Mouse (Mus musculus): Measurements from ENCODE around the gene Nup107. TPM values are rescaled to one million over a fixed set of nuclear protein-coding genes. Genes with fewer than 3 reads are reported as not detected.

Nup107 gene
- total and polyA plus RNA-seq, 3 experiments, result 80.2 to 91.6 TPM; not detected in 1

DNA sequence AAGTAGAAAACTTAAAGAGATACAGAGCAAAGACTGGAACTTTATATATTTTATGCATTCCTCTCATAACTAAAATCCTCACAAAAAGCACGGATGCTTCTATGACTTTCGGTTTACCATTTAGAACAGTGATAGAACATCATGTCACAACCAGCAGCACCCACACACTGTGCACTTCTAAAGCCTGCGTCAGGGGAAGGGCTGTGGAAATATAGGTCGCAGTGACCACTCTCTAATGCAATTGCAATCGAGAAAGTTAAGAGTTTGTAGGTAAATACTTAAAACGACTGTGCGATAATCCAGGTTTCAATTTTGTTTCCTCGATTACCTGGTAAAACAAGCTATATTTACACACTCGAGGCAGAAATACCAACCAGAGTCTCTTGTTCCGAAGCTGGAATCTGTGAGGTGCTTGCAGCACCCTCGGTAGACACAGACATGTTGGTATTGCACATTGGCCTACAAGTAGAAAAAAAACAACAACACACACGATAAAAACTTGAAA, 83.1 kb downstream of the Nup107 start:
- Histone ChIP-seq H3K9ac (ENCODE audit: control insufficient read depth, low read depth, low read length, poor library complexity, severe bottlenecking) (peak overlapping the region; percentile 99), H3K36me3 (ENCODE audit: control insufficient read depth in 1 of 2, insufficient read depth in 2 of 2, low read length in 2 of 2) (peaks cover 11 to 14% of the 10 kb centered on the region in 2 experiments), H3K79me2 (ENCODE audit: control insufficient read depth, insufficient read depth, low read length, poor library complexity) (peaks cover 39% of the 10 kb centered on the region), H3K9me3 (replicated peaks; ENCODE audit: insufficient read depth, low read length) (no peaks in the 10 kb centered on the region), H3K4me1 (ENCODE audit: control insufficient read depth in 1 of 2, insufficient read depth in 2 of 2, low read length in 2 of 2) (peaks cover 0 to 8% of the 10 kb centered on the region in 2 experiments; a peak in 2 of 4 replicates), H3K27ac (ENCODE audit: control insufficient read depth, low read depth, low read length) (peak overlapping the region; percentile 69), H3K27me3 (ENCODE audit: control insufficient read depth in 1 of 2, insufficient read depth in 2 of 2, low read length in 2 of 2) (no peaks in the 10 kb centered on the region), H3K4me3 (ENCODE audit: control insufficient read depth in 1 of 2, insufficient read depth in 1 of 2, low read depth in 2 of 2, low read length in 2 of 2) (peak overlapping the region; percentile 85 to 94)
- DNase-seq (ENCODE audit: low read depth, low spot score), result peak; percentile 62
- TF ChIP-seq NELFE (IDR thresholded peaks at IDR 0.05; ENCODE audit: low read depth, low read length), result no peak
- no peak for TF ChIP-seq MAFK (IDR thresholded peaks at IDR 0.05; ENCODE audit: borderline replicate concordance, low read depth, low read length)
- no peak; the same call in 1 of the 2 replicates for TF ChIP-seq CHD1 (IDR thresholded peaks at IDR 0.05; ENCODE audit: low read depth, low read length)
- TF ChIP-seq ZKSCAN1 (IDR thresholded peaks at IDR 0.05; ENCODE audit: low read depth, low read length), result no peak
- no peak for TF ChIP-seq POLR2A (IDR thresholded peaks at IDR 0.05; ENCODE audit: control insufficient read depth in 1 of 2, insufficient read depth in 1 of 2, low read depth in 1 of 2, low read length in 2 of 2, poor library complexity in 1 of 2)
- no peak for TF ChIP-seq EP300 (IDR thresholded peaks at IDR 0.05; ENCODE audit: low read depth in 1 of 2, low read length in 2 of 2)
- TF ChIP-seq RAD21 (IDR thresholded peaks at IDR 0.05; ENCODE audit: low read depth, low read length), result no peak
- TF ChIP-seq MYC (IDR thresholded peaks at IDR 0.05; ENCODE audit: low read depth, low read length), result no peak
- TF ChIP-seq ZC3H11A (IDR thresholded peaks at IDR 0.05; ENCODE audit: low read depth, low read length), result no peak
- no peak for TF ChIP-seq TCF12 (IDR thresholded peaks at IDR 0.05; ENCODE audit: low read depth, low read length)
- TF ChIP-seq POLR2AphosphoS2 (IDR thresholded peaks at IDR 0.05; ENCODE audit: low read length), result no peak
- TF ChIP-seq ETS1 (IDR thresholded peaks at IDR 0.05; ENCODE audit: low read depth, low read length), result no peak
- TF ChIP-seq ZMIZ1 (IDR thresholded peaks at IDR 0.05; ENCODE audit: low read depth, low read length), result no peak
- TF ChIP-seq KAT2A (conservative IDR thresholded peaks at IDR 0.05; ENCODE audit: low read depth, low read length), result no peak
- TF ChIP-seq NRF1 (IDR thresholded peaks at IDR 0.05; ENCODE audit: insufficient read depth, low read depth, low read length, poor library complexity, severe bottlenecking), result no peak
- no peak for TF ChIP-seq ZNF384 (IDR thresholded peaks at IDR 0.05; ENCODE audit: low read depth, low read length)
- TF ChIP-seq UBTF (IDR thresholded peaks at IDR 0.05; ENCODE audit: borderline replicate concordance, insufficient read depth, low read depth, low read length), result no peak
- no peak for TF ChIP-seq SIN3A (IDR thresholded peaks at IDR 0.05; ENCODE audit: low read length)
- TF ChIP-seq MAX (IDR thresholded peaks at IDR 0.05; ENCODE audit: low read length), result no peak

DNA sequence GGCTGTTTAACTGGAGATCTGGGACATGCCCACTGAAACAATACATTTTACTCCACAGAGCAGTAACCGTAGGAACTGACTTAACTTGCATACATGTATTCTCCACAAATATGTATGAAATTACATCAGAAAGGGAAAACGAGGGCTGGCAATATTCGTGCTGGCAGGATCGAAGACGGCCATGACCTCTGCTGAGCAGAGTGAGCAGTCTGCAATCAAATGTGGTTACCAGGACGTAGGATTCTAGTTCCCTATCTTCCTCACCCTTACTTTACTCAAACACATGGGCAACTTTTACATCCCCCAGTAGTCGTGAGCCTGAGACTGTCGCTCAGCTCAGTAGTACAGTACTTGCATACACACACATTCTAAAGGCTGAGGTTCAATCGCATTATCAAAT, 83.6 kb downstream of the Nup107 start:
- no peaks in the 10 kb centered on the region for H3K9me3 ChIP-seq (replicated peaks; ENCODE audit: insufficient read depth, low read length)
- DNase-seq (ENCODE audit: low read depth, low spot score), result peak; percentile 72
- H3K79me2 ChIP-seq (ENCODE audit: control insufficient read depth, insufficient read depth, low read length, poor library complexity), result peaks cover 39% of the 10 kb centered on the region
- peaks cover 0 to 8% of the 10 kb centered on the region in 2 experiments; a peak in 2 of 4 replicates for H3K4me1 ChIP-seq (ENCODE audit: control insufficient read depth in 1 of 2, insufficient read depth in 2 of 2, low read length in 2 of 2)
- peak overlapping the region; percentile 85 to 94 for H3K4me3 ChIP-seq (ENCODE audit: control insufficient read depth in 1 of 2, insufficient read depth in 1 of 2, low read depth in 2 of 2, low read length in 2 of 2)
- peak overlapping the region; percentile 35 for H3K27ac ChIP-seq (ENCODE audit: control insufficient read depth, low read depth, low read length)
- peak overlapping the region; percentile 99 for H3K9ac ChIP-seq (ENCODE audit: control insufficient read depth, low read depth, low read length, poor library complexity, severe bottlenecking)
- TF ChIP-seq SMC3 (IDR thresholded peaks at IDR 0.05; ENCODE audit: low read depth, low read length) (no peak), KAT2A (conservative IDR thresholded peaks at IDR 0.05; ENCODE audit: low read depth, low read length) (no peak), GATA1 (IDR thresholded peaks at IDR 0.05; ENCODE audit: low read depth, low read length) (0 out of 2 replicates have a peak, but pooled peaks have one; percentile 32), MYC (IDR thresholded peaks at IDR 0.05; ENCODE audit: low read depth, low read length) (peak; percentile 44; the same call in 1 of the 2 replicates), SIN3A (IDR thresholded peaks at IDR 0.05; ENCODE audit: low read length) (0 out of 2 replicates have a peak, but pooled peaks have one; percentile 12), JUND (IDR thresholded peaks at IDR 0.05; ENCODE audit: low read depth, low read length) (no peak), EP300 (IDR thresholded peaks at IDR 0.05; ENCODE audit: low read depth in 1 of 2, low read length in 2 of 2) (no peak), TAL1 (IDR thresholded peaks at IDR 0.05; ENCODE audit: low read length) (0 out of 2 replicates have a peak, but pooled peaks have one; percentile 5), TBP (IDR thresholded peaks at IDR 0.05; ENCODE audit: low read depth, low read length) (no peak), ETS1 (IDR thresholded peaks at IDR 0.05; ENCODE audit: low read depth, low read length) (0 out of 2 replicates have a peak, but pooled peaks have one; percentile 10), GABPA (IDR thresholded peaks at IDR 0.05; ENCODE audit: low read depth, low read length) (no peak)
- H3K27me3 ChIP-seq (ENCODE audit: control insufficient read depth in 1 of 2, insufficient read depth in 2 of 2, low read length in 2 of 2), result no peaks in the 10 kb centered on the region
- H3K36me3 ChIP-seq (ENCODE audit: control insufficient read depth in 1 of 2, insufficient read depth in 2 of 2, low read length in 2 of 2), result peaks cover 11 to 14% of the 10 kb centered on the region in 2 experiments
